Mouse (Mus musculus): ENCODE data around the gene Cnbd2. TPM values are rescaled to one million over a fixed set of nuclear protein-coding genes. Genes with fewer than 3 reads are reported as not detected.
"Not testable (repeated sequence)": the region's sequence is repeated elsewhere in the genome, so short reads cannot be mapped to it uniquely, and the experiment has no call there.

Cnbd2 gene
- polyA plus RNA-seq, 1 experiment: 1.6 TPM

DNA sequence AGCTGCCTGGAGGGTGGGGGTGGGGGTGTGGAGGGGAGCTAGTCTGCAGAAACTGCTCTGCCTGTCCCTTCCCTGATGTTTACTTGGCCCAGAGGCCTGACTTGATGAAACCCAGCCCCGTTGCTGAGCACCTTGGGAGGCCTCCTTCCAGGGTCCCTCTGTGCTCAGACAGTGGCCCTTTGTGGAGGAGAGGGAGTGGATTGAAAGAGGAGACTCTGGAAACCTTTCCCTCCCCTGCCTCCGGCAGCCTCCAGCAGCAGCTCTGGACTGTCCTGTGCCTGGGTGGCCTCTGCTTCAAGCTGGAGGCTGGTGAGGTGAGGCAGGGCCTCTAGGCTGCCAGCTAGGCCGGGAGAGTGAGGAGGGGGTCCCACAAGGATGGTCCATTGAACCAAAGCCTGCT is 94.9 kb downstream of the Cnbd2 start:
- H3K36me3 ChIP-seq (ENCODE audit: control insufficient read depth, insufficient read depth, low read length): no peaks in the 10 kb centered on the region
- DNase-seq: no peak
- no peak overlapping the region for H3K27ac ChIP-seq (ENCODE audit: control insufficient read depth, insufficient read depth, low read length)
- no peak overlapping the region for H3K4me3 ChIP-seq (ENCODE audit: control insufficient read depth, insufficient read depth, low read length)
- no peaks in the 10 kb centered on the region for H3K4me1 ChIP-seq (replicated peaks; ENCODE audit: control insufficient read depth, insufficient read depth, low read length)
- TF ChIP-seq CTCF (IDR thresholded peaks at IDR 0.05; ENCODE audit: borderline replicate concordance, control insufficient read depth, extremely low read depth, insufficient read depth, low read length, poor library complexity) (no peak), POLR2A (IDR thresholded peaks at IDR 0.05; ENCODE audit: control insufficient read depth, extremely low read depth, insufficient read depth, low read length, poor library complexity) (no peak)
- 79% methylated on average over 3 of the region's 3 CpGs for WGBS
- H3K27me3 ChIP-seq (ENCODE audit: control insufficient read depth, insufficient read depth, low read length): no peaks in the 10 kb centered on the region

DNA sequence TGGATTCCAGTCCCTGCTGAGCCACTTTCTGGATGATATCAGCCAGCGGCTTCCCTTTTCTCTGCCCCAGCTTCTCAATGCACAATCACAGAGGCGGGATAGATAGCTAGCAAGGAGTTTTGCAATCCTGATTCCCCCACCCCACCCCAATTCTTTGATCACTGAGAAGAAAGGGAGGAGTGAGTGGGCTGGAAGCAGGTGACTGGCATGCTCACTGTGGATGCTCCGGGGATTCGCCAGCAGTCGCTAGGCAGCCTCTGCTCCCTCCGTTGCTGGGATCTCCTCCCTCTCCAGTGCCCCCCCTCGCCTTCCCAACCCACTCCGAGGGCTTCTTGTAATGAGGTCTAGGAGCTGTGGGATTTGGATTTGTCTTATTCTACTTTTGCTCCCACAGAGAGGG is 96.1 kb downstream of the Cnbd2 start:
- no peak for DNase-seq
- Histone ChIP-seq H3K36me3 (ENCODE audit: control insufficient read depth, insufficient read depth, low read length) (no peaks in the 10 kb centered on the region), H3K4me3 (ENCODE audit: control insufficient read depth, insufficient read depth, low read length) (no peak overlapping the region), H3K27me3 (ENCODE audit: control insufficient read depth, insufficient read depth, low read length) (no peaks in the 10 kb centered on the region), H3K27ac (ENCODE audit: control insufficient read depth, insufficient read depth, low read length) (no peak overlapping the region), H3K4me1 (replicated peaks; ENCODE audit: control insufficient read depth, insufficient read depth, low read length) (no peaks in the 10 kb centered on the region)
- TF ChIP-seq CTCF (IDR thresholded peaks at IDR 0.05; ENCODE audit: borderline replicate concordance, control insufficient read depth, extremely low read depth, insufficient read depth, low read length, poor library complexity) (no peak), POLR2A (IDR thresholded peaks at IDR 0.05; ENCODE audit: control insufficient read depth, extremely low read depth, insufficient read depth, low read length, poor library complexity) (no peak)
- WGBS: 88% methylated on average over 8 of the region's 8 CpGs

DNA sequence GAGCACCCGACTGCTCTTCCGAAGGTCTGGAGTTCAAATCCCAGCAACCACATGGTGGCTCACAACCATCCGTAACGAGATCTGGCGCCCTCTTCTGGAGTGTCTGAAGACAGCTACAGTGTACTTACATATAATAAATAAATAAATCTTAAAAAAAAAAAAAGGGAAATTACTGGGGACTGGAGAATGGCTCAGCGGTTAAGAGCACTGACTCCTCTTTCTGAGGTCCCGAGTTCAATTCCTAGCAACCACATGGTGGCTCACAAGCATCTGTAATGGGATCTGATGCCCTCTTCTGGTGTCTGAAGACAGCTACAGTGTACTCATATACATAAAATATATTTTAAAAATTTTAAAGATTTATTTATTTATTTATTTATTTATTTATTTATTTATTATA is 99.2 kb downstream of the Cnbd2 start:
- H3K27ac ChIP-seq (ENCODE audit: control insufficient read depth, insufficient read depth, low read length): not testable (repeated sequence)
- 56% methylated on average over 7 of the region's 7 CpGs for WGBS

DNA sequence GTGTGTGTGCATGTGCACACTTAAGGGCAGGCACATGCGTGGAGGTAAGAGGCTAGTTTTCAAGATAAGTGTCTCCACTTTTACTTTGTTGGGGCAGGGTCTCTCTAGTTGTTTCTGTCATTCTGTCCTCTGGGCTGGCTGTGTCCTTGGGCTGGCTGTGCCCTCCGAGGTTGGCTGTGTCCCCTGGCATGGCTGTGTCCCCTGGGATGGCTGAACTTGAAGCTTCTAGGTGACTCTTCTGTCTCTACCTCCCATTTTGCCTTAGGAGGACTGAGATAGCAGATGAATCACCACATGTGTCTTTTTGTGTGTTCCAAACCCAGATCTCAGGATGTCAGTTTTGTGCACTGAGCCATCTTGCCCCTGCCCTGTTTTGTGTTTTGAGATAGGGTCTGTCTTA is 102.9 kb downstream of the Cnbd2 start:
- DNase-seq: no peak
- Histone ChIP-seq H3K27me3 (ENCODE audit: control insufficient read depth, insufficient read depth, low read length) (no peaks in the 10 kb centered on the region), H3K27ac (ENCODE audit: control insufficient read depth, insufficient read depth, low read length) (no peak overlapping the region), H3K36me3 (ENCODE audit: control insufficient read depth, insufficient read depth, low read length) (no peaks in the 10 kb centered on the region), H3K4me1 (replicated peaks; ENCODE audit: control insufficient read depth, insufficient read depth, low read length) (no peaks in the 10 kb centered on the region), H3K4me3 (ENCODE audit: control insufficient read depth, insufficient read depth, low read length) (no peak overlapping the region)
- no peak for TF ChIP-seq POLR2A (IDR thresholded peaks at IDR 0.05; ENCODE audit: control insufficient read depth, extremely low read depth, insufficient read depth, low read length, poor library complexity)
- TF ChIP-seq CTCF (IDR thresholded peaks at IDR 0.05; ENCODE audit: borderline replicate concordance, control insufficient read depth, extremely low read depth, insufficient read depth, low read length, poor library complexity): no peak
- 85% methylated on average over 2 of the region's 2 CpGs for WGBS

More for the DNA sequence above, 99.2 kb downstream of the Cnbd2 start:
- not testable (repeated sequence) for H3K27me3 ChIP-seq (ENCODE audit: control insufficient read depth, insufficient read depth, low read length); H3K4me1 ChIP-seq (replicated peaks; ENCODE audit: control insufficient read depth, insufficient read depth, low read length); H3K36me3 ChIP-seq (ENCODE audit: control insufficient read depth, insufficient read depth, low read length); H3K4me3 ChIP-seq (ENCODE audit: control insufficient read depth, insufficient read depth, low read length); DNase-seq

DNA sequence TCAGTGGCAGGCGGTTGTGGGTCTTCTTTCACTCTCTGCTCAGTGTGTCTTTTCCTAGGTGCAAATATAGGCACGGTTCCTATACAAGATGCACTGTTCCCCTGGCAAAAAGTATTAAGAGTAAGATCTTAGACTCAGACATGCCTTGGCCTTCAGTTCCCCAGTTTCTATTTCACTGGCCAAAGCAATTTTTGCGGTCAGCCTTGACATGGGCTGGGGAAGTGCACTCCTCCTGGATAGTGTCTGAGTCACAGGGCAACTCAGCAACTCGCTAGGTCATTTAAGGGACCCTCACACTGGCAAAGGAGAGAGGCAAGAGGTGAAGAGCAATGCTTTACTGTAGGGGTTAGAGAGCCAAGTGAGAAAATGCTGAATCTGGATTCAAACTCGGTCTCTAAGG is 103.6 kb downstream of the Cnbd2 start:
- no peak overlapping the region for H3K4me3 ChIP-seq (ENCODE audit: control insufficient read depth, insufficient read depth, low read length)
- H3K27ac ChIP-seq (ENCODE audit: control insufficient read depth, insufficient read depth, low read length): no peak overlapping the region
- WGBS: 87% methylated on average over 5 of the region's 5 CpGs
- no peak for DNase-seq
- no peak for TF ChIP-seq POLR2A (IDR thresholded peaks at IDR 0.05; ENCODE audit: control insufficient read depth, extremely low read depth, insufficient read depth, low read length, poor library complexity)
- no peak for TF ChIP-seq CTCF (IDR thresholded peaks at IDR 0.05; ENCODE audit: borderline replicate concordance, control insufficient read depth, extremely low read depth, insufficient read depth, low read length, poor library complexity)
- H3K4me1 ChIP-seq (replicated peaks; ENCODE audit: control insufficient read depth, insufficient read depth, low read length): peaks cover 4% of the 10 kb centered on the region; the same call in 1 of the 2 replicates
- no peaks in the 10 kb centered on the region for H3K36me3 ChIP-seq (ENCODE audit: control insufficient read depth, insufficient read depth, low read length)
- peaks cover 5% of the 10 kb centered on the region for H3K27me3 ChIP-seq (ENCODE audit: control insufficient read depth, insufficient read depth, low read length)

DNA sequence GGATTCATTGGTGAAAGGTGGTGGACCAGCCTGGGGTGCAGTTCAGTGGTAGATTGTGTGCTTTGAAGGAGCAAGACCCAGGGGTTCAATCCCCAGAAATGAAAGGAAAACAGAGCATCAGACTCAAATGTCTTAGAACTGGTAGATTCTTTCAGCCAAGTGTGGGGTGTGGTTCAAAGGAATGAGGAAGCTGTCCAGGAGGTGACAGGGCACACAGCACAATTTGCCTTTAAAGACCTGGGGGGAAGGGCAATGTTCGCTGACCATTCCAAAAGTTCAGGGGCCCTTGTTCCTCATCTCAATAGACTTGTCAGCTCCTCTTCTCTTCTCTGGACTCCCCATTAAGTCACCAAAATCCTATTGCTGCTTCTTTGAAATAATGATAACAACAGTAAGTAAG is 105.1 kb downstream of the Cnbd2 start:
- no peaks in the 10 kb centered on the region for H3K36me3 ChIP-seq (ENCODE audit: control insufficient read depth, insufficient read depth, low read length)
- TF ChIP-seq POLR2A (IDR thresholded peaks at IDR 0.05; ENCODE audit: control insufficient read depth, extremely low read depth, insufficient read depth, low read length, poor library complexity): no peak
- TF ChIP-seq CTCF (IDR thresholded peaks at IDR 0.05; ENCODE audit: borderline replicate concordance, control insufficient read depth, extremely low read depth, insufficient read depth, low read length, poor library complexity): no peak
- no peak for DNase-seq
- H3K27me3 ChIP-seq (ENCODE audit: control insufficient read depth, insufficient read depth, low read length): peaks cover 11% of the 10 kb centered on the region
- WGBS: 4% methylated on average over 1 of the region's 1 CpGs
- H3K4me3 ChIP-seq (ENCODE audit: control insufficient read depth, insufficient read depth, low read length): no peak overlapping the region
- peaks cover 14% of the 10 kb centered on the region for H3K4me1 ChIP-seq (replicated peaks; ENCODE audit: control insufficient read depth, insufficient read depth, low read length)
- no peak overlapping the region for H3K27ac ChIP-seq (ENCODE audit: control insufficient read depth, insufficient read depth, low read length)

- no peak overlapping the region for H3K27ac ChIP-seq (ENCODE audit: control insufficient read depth, insufficient read depth, low read length)
- H3K4me1 ChIP-seq (replicated peaks; ENCODE audit: control insufficient read depth, insufficient read depth, low read length): peaks cover 14% of the 10 kb centered on the region
- no peak overlapping the region for H3K4me3 ChIP-seq (ENCODE audit: control insufficient read depth, insufficient read depth, low read length)
- TF ChIP-seq CTCF (IDR thresholded peaks at IDR 0.05; ENCODE audit: borderline replicate concordance, control insufficient read depth, extremely low read depth, insufficient read depth, low read length, poor library complexity) (no peak), POLR2A (IDR thresholded peaks at IDR 0.05; ENCODE audit: control insufficient read depth, extremely low read depth, insufficient read depth, low read length, poor library complexity) (no peak)
- no peaks in the 10 kb centered on the region for H3K36me3 ChIP-seq (ENCODE audit: control insufficient read depth, insufficient read depth, low read length)
- peaks cover 11% of the 10 kb centered on the region for H3K27me3 ChIP-seq (ENCODE audit: control insufficient read depth, insufficient read depth, low read length)
- DNase-seq: no peak
- 88% methylated on average over 5 of the region's 5 CpGs for WGBS
Measured at GRCm38 (mm10) chr2:156418467-156418866, 106.4 kb downstream of the Cnbd2 start.
